Mouse (Mus musculus) c-Kit-negative CD71-positive TER-119-positive erythroid progenitor cells, embryonic 14.5 days (primary cell): Measurements from ENCODE around the gene Lingo2.

Experiments used
- DNase-seq: peaks from one replicate; pipeline ENCODE4 v3.0.0-alpha.2; 2013; ENCODE audit warnings: low read depth, low spot score

Gene Lingo2

DNA sequence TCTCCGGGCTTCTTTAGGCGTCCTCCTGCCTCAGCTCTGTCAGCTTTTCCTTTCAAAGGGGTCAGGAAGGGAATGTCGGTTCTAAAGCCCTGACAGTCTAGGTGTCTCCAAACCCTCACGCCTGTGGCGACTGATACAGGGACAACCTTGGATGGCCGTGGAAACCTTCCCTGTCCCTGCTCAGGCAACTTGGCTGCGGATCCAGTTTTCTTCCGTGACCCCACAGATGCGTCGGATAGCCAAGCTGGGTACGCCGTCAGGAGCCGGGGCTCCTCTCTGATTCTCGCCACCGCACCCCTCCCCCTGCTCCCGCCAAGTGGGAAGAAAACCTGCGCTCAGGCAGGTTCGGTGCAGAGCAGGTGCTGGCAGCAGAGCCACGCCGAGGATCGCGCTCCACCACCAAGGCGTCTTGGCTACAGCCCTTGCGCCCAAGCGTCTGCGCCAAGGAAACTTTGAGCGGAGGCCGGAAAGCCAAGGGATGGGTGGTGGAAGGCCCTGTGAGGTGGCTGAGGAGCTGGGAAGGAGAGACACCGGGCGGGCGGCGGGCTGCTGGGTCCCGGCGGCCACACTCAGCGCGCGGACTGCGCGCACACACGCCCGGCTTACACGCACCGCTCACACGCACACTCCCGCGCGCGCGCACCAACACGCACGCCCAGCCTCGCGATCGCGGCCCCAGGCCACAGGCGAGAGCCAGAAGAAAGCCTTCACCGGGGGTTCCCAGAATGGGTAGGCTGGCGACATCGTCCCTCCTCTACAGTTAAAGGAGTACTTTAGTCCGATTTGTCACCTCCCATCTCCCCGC is at the start of gene Lingo2:
Lingo2 (minus strand) TSS at position 598 of the 805 bp plus-strand sequence.
- no peak for DNase-seq

GRCm38 (mm10) chr4:36973358-36973757 is 21.8 kb upstream of the Lingo2 start:
- no peak for DNase-seq

DNA sequence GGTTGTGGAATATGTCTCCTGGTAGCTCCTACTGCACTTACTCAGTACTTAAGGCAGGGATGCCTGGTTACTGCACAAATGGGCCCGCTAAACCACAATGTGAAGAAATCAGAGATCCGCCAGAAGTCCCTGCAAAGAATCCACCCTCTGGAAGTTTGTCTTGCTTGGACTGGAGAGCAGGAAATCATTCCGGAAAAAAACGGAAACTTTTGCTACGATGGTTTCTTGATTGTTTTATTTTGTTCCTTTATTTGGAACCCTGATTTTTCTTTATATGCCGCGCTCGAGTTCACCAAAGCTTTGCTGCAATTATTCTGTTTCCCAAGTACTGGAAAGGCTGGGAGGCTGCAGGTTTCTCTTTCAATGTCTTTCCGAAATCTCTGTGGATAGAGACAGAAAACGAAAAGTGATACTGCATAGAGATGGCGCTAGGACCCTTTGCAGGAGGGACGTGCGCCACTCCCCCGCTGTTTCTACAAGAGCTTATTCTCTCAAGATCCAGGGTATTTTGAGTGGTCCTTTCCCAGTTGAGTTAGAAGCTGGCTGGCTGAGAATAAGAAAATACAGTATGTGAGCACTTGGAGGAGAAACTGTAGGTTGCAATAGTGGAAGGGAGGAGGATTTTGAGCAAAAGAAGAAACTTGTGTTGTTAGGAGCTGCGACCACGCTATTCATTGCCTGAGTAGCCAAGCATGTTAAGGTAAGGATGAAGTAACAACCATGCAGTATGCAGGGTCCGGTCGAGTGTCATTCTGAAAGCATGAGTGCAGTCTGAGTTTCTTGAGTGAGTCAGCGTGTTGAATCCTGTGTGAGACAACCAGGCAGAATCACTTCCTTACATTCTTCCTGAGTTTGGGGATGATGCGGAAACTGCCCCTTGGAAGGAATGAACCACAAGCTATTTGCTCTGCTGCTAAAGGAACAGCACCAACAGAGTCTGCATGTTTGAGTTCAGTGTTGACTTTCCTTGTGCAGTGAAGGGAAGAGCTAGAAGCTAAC is 1.2 kb upstream of the Lingo2 start:
- no peak for DNase-seq

DNA sequence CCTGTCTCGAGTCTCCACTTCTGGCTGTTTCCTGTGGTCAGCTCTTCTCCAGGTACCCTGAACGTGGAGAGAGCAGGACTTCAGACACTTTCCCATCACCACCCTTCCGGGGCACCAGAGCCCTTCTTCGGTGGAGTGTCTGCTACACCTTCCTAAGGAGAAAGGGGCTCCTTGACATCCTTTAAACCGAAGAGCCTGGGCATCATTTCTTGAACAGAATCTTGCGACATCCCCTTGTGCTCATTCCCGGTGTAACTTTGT is 338 bp upstream of the Lingo2 start:
- DNase-seq, result no peak

GRCm38 (mm10) chr4:36950790-36951149 is 777 bp downstream of the Lingo2 start:
- no peak for DNase-seq

DNA sequence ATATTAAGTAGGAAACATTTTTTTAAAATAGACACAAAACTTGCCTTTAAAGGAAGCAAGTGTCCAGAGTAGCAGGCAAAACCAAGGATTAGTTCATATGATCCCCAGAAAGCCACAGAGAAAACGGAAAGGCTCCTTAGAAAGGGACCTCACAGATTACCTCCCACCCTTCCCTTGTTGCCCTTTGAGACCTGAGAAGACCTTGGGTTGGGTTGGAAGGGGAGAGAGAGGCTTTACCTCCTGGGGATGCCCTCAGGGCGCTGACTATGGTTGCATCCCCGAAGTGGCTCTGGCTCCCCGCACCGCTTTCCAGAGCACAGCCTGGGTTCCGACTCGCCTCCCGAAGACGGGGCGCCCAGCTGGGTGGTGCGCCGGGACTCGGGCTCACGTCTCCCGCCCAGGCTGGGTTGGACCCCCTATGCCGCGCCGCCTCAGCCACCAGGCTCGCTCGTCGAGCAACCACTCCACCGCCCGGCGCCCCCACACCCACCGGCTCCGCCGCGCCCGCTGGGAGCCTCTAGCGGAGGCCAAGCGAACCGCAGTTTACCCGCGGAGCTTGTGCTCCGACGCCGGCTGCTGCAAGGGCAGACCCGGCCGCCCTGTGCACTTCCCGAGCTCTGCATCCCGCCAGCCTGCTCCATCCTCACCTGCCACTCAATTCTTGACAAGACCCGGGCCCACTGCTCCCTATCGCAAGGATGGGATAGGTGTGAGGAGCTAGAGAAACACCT is 1.4 kb downstream of the Lingo2 start:
- no peak for DNase-seq

- no peak for DNase-seq
These were observed 60.7 kb downstream of the Lingo2 start for GRCm38 (mm10) chr4:36890810-36891209.

GRCm38 (mm10) chr4:36890365-36890764 is 61.2 kb downstream of the Lingo2 start:
- no peak for DNase-seq

DNA sequence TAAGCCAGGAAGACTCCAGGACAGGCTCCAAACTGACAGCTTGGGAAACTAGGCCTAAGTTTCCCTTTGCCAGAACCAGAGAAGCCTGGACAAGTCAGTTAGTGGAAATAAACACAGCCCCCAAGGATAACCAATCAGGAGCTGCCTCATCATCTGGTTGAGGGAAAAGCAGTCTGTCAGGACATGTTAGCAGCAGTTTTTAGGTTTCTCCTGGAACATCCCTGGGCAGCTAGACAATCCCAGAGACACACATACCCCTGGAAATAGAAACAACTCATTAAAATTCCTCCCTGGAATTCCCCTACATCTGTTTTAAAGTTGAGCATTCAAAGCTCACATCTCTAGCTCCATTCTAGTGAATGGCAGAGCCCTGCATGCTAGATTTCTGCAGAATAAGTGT is 76.8 kb downstream of the Lingo2 start:
- no peak for DNase-seq

- no peak for DNase-seq
These were observed 126.6 kb downstream of the Lingo2 start for GRCm38 (mm10) chr4:36824982-36825381.

DNA sequence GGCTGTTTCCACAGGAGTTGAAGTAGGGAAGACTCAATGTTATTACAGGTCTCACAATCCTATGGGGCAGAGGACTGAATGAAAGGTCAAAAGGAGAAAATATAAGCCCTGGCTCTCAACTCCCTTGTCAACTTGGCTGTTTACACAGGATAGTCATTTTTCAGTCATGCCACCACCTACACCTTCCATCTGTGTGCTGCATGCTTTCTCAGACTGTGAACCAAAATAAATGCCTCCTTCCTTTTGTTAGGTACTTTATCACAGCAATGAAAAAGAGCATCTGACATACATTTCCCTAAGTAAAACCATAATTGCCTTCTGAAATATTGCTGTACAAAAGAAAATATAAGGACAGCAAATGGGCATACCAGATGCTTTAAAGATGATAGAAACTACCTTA is 129.6 kb downstream of the Lingo2 start:
- no peak for DNase-seq

DNA sequence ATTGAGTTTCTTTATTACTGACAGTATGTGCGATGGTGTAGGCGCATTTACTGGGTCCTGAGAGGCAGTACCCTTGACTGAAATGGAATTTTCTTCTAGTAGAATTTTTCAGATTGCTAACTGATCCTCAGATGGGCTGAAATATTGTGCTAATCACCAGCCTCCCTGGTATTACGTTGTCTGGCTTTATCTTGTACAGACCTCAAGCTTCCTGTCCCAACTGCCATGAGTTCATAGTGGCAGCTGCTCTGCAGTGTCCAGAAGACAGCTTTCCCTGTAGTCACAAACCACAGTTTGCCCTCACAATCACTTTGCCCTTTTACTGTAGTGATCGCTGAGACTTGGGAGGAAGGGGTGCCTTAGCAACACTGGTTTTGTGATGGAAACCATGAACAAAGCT is 176.5 kb downstream of the Lingo2 start:
- DNase-seq, result no peak

DNA sequence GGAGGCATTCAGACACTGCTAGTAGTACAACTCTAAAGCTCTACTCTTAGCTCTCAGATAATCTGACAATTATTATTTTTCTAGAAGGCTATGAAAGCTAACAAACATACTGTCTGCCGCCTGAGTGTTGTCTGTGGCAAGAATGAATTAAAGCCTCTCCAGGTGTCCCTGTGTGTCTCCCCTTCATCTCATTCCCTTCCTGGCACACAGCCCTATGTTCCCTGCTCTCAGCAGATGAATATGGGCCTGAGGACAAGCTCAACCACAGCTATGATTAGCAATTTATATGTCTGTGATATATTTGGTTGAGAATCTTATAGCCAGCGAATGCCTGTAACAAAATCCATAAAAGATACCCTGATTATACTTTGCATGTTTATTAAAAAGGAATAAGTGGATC is 220.9 kb downstream of the Lingo2 start:
- no peak for DNase-seq

DNA sequence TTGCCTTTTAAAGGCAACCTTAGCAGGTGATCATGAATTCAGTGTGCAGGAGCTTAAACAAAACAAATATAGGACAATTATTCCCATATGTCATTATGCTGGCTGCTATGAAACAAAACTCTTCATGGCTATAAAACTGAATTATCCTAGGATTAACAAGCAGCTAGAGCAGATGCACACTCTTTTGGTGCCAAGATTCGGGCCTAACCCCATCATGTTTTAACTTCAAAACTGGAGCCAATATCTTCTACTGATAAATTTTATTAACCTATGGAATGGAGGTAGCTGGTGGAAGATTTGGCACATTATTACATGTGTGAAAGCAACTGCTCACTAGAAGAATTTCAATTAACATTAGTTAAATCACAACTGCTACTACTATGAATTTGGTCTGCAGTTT is 235.1 kb downstream of the Lingo2 start:
- DNase-seq, result no peak

DNA sequence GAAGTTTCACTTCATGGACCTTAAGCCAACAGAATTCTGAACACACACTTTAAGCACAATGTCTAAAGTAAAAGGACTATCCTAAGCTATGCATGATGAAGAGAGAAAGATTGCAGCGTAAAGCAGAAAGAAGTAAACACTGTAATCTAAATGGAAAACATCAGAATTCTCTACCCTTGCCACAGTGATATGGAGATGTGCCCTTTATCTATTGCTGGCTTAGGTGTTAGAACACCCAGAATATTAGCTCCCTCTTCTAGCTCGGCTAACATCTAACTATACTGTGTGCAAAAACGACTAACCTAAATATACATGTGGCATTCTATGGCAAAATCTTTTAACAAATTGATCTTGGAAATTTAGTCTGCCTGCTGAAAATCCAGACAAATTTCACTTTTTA is 252.7 kb downstream of the Lingo2 start:
- DNase-seq, result no peak

- DNase-seq, result no peak
These were observed 254.7 kb downstream of the Lingo2 start for GRCm38 (mm10) chr4:36696810-36697209.

DNA sequence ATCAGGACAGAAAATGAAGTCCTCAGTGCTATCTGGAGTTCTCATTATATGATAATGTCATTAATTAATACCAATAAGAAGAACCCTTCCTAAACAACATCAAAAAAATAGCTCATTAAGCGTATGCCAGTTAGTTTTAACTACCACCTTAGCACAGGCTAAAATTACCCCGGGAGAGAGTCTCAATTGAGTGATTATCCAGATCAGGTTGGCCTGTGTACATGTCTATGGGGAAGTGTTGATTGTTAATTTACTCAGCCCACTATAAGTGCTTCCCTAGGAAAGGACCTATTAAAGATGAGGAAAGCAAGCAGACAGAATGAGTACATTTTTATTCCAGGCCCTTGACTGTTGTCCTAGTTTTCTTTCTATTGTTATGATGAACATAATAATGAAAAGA is 291.6 kb downstream of the Lingo2 start:
- DNase-seq, result no peak

GRCm38 (mm10) chr4:36647753-36648152 is 303.8 kb downstream of the Lingo2 start:
- no peak for DNase-seq

DNA sequence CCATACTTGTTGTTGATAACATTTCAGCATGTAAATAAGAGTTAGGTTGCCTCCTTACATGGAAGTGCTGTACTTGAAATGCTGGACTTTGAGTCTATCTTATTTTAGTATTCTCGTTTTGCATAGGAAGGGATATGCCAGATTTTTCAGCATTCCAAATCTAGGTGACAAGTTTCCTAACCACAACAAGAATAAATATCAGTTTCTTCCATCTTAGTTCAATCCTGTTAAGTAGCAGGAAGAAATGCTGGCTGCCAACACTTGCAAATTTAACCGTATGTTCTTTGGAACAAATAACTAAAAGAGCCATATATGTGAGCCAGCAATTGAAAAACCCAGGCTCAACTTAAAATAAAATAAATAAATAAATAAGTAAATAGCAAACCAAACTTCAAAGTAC is 315.9 kb downstream of the Lingo2 start:
- DNase-seq, result no peak

- no peak for DNase-seq
These were observed 374.7 kb downstream of the Lingo2 start for GRCm38 (mm10) chr4:36576801-36577200.

DNA sequence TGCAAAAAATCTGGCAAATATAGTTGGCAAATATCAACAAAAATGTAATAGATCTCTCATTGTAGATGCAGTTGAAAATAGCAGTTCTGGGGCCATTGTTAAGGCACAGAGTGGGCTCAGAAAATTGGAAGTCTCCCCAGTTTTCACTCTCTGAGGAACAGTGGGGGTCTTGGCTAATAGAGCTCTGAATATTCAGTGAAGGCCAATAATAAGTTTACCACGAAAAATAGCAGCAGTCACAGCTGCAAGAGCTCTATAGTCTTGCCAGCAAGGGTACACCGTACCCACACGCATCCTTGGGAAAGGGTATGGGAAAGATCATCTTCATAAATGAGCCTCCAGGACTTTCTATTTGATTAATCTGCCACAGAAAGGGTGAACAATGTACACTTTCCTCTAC is 375.3 kb downstream of the Lingo2 start:
- DNase-seq, result no peak

DNA sequence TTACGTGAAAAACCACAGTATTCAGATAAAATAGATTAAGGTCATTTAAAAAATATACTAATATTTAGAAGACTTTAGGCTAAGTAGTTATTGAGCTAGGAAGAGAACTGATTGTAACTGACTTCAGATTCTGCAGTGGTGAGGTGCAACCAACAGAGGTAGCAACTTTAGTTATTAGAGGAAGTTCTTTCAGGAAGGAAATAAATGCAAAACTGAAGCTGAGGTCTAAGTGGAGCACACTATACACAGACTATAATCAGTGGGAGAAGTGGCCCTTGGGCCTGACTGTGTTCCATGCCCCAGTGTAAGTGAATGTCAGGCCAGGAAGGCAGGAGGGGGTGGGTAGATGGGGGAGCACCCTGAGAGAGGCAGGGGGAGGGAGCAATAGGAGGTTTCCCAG is 385.0 kb downstream of the Lingo2 start:
- no peak for DNase-seq
